Mouse (Mus musculus): ENCODE results near the gene Clock.

The Clock gene

DNA sequence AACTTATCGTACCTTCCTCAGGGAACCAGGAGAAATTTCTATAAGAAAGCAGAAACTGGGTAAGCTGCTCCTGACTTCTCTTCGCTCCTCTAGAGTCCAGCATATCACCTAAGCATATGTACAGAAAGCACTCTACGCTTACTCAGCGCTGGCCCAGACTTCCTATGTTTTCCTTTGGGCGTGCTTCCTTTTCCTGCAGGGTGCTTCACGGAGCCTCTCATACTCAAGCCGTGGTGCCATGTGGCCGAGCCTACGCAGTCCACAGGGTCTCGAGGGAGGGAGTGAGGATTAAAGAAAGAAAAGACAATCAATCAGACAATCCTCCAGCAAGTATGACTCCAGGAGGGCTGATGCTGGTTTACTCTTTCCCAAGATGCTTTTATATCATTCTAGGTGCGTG is 127.8 kb downstream of the Clock start:
- DNase-seq, result no peak

DNA sequence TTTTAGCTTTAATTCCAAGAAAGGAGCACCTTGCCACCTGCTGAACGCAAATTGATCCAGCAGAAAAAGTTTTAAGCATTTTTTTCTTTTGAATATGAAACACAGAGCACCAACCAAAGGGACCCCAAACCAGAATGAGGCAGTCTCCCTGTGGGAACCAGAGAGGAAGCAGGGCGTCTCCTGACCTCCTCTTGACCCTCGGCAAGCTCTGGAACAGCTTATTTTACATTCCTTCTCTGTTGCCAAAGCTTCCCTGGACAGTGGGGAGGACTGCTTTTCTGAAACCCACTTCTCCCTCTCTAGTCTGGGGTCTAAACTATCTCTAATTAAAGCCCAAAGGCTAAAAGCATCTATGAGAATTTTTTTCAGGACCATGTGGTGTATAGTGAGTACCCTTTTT is 128.2 kb downstream of the Clock start:
- DNase-seq, result no peak

DNA sequence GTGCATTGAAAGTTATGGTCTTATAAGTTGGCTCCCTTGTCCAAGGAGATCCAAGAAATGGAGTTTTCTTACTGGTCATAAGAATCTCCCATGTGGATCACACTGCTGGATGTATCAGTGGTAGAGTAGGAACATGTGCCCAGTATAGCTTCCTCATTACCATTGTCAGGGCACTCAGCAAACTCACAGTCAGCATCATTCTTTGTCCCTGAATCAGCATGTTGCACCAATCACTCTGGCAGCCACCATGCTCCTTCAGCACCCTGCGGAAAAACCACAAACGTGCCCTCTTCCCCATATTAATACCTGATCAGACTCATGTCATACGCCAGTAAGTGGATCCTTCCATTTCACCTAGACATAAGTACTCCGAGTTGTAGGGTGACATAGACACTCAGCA is 129.5 kb downstream of the Clock start:
- no peak for DNase-seq

DNA sequence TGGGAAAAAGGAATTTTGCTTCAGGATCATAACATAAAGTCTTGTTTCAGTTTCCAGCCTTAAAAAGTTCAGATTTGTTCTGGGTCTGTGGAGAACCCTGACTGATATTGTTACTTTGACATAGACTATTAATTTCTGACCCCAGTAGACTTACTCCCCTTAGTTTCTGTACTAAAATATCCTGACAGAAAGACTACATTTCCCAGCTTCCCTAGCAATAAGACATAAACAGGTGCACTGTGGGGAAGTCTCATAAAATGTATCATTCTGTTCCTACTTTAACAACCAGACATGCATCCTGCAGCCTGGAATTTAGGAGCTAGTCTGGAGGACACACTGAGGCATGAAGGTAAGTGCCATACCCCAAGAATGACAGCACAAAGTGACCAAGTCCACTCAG is 133.6 kb downstream of the Clock start:
- DNase-seq, result no peak

DNA sequence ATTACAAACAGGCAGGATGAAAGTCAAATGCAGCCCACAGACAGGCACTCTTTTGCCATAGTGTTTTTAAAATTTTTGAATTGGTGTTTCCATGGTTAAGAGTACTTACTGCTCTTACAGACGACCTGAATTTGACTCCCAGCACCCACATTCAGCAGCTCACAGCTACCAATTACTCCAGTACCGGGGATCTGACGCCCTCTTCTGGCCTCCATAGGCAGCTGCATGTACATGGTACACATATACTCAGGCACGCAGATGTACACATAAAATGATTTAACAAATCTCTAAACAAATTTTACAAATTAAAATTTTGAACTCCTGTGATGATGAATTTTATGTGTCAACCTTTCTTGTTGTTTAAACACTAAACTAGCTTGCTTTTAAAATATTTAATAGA is 134.1 kb downstream of the Clock start:
- DNase-seq, result no peak

DNA sequence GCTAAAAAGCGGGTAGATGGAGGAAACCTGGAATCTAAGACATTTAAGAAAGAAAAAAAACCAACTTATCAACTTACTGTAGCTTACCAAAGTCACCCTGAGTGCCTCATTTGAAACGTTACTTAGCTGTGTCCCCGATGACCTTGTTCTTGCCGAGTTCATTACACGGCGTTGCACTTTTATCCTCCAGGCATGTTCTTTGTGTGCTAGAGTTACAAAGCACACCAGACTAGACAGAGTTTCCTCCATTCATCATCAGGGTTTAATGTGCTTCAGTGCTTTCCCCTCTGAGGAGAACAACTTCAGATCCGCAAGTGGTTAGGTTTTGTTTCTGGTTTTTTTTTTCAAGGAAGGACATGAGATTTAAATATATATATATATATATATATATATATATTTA is 139.8 kb downstream of the Clock start:
- no peak for DNase-seq

DNA sequence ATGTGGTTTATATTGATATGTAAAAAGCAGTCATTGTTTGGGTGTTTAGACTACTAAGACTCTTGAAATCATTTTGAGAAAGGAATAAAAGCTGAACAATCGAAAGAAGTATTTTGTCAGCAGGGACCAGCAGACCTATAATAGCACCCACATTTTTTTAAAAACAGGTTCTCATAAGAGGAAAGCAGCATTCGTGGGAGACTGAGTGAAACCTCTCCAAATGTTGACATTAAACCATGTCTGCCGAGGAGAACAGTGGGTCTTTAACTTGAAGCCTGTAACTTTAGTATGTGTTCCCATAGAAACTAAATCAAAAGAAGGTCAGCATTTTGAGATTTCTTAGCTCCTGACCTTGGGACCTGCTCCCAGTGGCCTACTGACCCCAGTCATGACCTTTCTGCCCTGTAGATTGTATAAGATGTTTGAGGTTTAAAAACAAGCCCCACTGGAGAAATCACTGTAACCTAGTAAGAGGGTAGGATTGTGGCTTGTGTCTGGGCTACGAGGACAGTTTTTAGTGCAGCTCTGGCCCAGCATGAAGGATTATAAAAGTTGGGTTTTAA is 140.7 kb downstream of the Clock start:
- no peak for DNase-seq

DNA sequence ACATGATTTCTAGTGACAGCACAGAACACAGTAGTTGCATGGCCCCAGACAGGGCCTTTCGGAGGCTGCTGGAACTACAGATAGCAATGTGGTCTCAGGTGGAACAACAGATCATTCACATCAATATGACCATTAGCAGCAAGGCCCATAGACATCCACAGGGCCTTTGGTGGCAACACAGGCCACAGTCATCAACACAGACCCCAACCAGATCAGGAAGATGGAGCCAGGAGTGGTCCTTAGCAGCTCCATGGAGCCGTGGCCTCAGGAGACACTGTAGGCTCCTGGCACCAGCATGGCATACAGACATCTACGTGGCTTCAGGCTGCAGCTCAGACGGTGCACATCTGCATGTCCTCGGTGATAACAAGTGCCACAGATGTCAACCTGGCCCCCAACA is 141.7 kb downstream of the Clock start:
- DNase-seq, result no peak

DNA sequence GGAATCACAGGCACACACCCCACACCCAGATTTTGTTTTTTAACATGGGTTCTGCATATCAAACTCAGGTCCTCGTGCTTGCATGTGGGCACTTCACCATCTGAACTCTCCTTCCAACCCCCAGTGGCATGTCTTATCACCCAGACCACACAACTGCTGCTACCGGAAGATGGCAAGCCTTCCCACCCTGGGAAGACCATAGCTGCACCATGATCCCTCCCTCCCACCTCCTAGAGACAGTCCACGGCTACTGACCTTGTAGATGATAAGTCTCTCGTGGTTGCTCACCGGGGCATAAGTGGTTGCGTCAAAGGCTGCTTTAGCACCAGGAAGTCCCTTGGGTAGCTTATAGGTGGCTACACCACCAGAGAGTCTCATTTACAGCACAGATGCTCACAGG is 143.1 kb downstream of the Clock start:
- no peak for DNase-seq

DNA sequence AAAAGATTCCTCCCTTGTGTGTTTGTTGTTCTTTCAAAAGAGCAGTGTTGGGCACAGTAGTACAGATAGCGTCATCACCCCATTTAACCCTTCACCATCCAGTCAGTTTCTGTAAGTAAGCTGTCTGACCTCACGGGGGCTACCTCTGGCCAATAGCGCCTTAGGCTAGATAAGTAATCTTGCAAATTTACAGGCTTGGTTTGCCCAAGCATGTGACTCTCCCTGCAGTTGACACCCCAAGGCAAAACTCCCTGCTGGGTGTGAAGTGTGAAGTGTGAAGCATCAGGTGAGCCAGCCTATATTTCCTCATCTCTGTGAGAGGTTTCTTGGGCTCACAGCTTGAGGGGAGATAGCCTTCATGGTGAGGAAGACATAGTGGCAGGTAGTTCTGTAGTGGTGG is 144.5 kb downstream of the Clock start:
- no peak for DNase-seq

All from lung, postnatal 14 days (tissue).